12 mouse cellular contexts compared by ENCODE assay signal in the genomic region with DNA sequence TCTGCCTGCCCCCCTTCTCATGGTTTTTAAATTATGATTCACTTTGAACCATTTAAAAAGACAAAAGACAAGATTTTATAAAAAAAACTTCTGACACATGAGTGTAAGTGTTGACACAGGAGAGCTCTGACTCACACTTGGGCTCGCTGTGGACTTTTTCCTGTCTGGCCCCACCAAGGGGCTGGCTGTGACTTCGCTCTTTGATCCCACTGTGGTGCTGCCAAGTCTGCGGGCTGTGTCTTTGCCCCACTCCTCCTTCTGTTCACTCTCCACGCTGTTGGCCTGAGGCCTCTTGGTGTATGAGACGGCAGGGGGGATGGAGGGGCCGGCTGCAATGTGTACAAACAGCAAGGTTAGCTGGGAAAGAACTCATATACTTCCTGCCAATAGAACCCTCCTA. TPM values are rescaled to one million over a fixed set of nuclear protein-coding genes. Genes with fewer than 3 reads are reported as not detected.
A peak's percentile ranks its signal among the peaks of the same experiment; 100 is the strongest.
DNase-seq lines count a peak whose midpoint lies in the region; ATAC-seq and TF ChIP-seq lines count a peak whose summit lies in the region.
"Had no signal": no experiment of that assay in that cellular context is flagged by ENCODE, and none has a peak within 500 bp of the region (broad histone marks: within the 10 kb centered on the region; RNA-seq: fewer than 3 reads in every experiment).

No protein-coding gene starts in this region.

- peaks cover 42% of the 10 kb centered on the region for H3K36me3 ChIP-seq in heart, embryonic 12.5 days
- H3K36me3 ChIP-seq in lung, embryonic 14.5 days (ENCODE audit: insufficient read depth), result peaks cover 38% of the 10 kb centered on the region; the same call in 1 of the 2 replicates
- H3K36me3 ChIP-seq in intestine, embryonic 15.5 days, result no peaks in the 10 kb centered on the region
- H3K36me3 ChIP-seq in midbrain, embryonic 16.5 days (ENCODE audit: control insufficient read depth, insufficient read depth, low read length), result peaks cover 48% of the 10 kb centered on the region

- no peak overlapping the region for H3K4me2 ChIP-seq in heart, embryonic 12.5 days
- H3K4me2 ChIP-seq in lung, embryonic 14.5 days, result no peak overlapping the region
- H3K4me2 ChIP-seq in intestine, embryonic 15.5 days (replicated peaks), result no peak overlapping the region
- H3K4me2 ChIP-seq in midbrain, embryonic 16.5 days (ENCODE audit: low read length), result no peak overlapping the region
- H3K4me2 ChIP-seq: heart, embryonic 13.5 days; midbrain, embryonic 15.5 days had no signal

- no peak overlapping the region for H3K4me3 ChIP-seq in heart, embryonic 12.5 days
- no peak overlapping the region for H3K4me3 ChIP-seq in lung, embryonic 14.5 days (ENCODE audit: low read depth, low read length)
- no peak overlapping the region for H3K4me3 ChIP-seq in intestine, embryonic 15.5 days (replicated peaks)
- no peak overlapping the region for H3K4me3 ChIP-seq in midbrain, embryonic 16.5 days (ENCODE audit: low read depth, low read length)
- H3K4me3 ChIP-seq: heart, embryonic 13.5 days; midbrain, embryonic 15.5 days had no signal

- no peak overlapping the region for H3K9ac ChIP-seq in heart, embryonic 12.5 days
- no peak overlapping the region for H3K9ac ChIP-seq in lung, embryonic 14.5 days
- no peak overlapping the region for H3K9ac ChIP-seq in intestine, embryonic 15.5 days
- no peak overlapping the region for H3K9ac ChIP-seq in midbrain, embryonic 16.5 days (ENCODE audit: low read depth, low read length)
- H3K9ac ChIP-seq: heart, embryonic 13.5 days; midbrain, embryonic 15.5 days had no signal

- 59% methylated on average over 6 of the region's 6 CpGs for WGBS in heart, embryonic 12.5 days
- WGBS in lung, embryonic 14.5 days, result 45% methylated on average over 6 of the region's 6 CpGs
- WGBS in intestine, embryonic 15.5 days, result 66% methylated on average over 6 of the region's 6 CpGs
- WGBS in midbrain, embryonic 16.5 days, result 75% methylated on average over 6 of the region's 6 CpGs

- no peaks in the 10 kb centered on the region for H3K27me3 ChIP-seq in heart, embryonic 12.5 days (replicated peaks)
- no peaks in the 10 kb centered on the region for H3K27me3 ChIP-seq in lung, embryonic 14.5 days (ENCODE audit: insufficient read depth, low read length)
- H3K27me3 ChIP-seq in intestine, embryonic 15.5 days (replicated peaks), result no peaks in the 10 kb centered on the region
- H3K27me3 ChIP-seq in midbrain, embryonic 16.5 days (ENCODE audit: control insufficient read depth, insufficient read depth, low read depth, low read length), result no peaks in the 10 kb centered on the region
- H3K27me3 ChIP-seq: heart, embryonic 13.5 days; midbrain, embryonic 15.5 days had no signal

- no peaks in the 10 kb centered on the region for H3K4me1 ChIP-seq in heart, embryonic 12.5 days (replicated peaks)
- no peaks in the 10 kb centered on the region for H3K4me1 ChIP-seq in lung, embryonic 14.5 days (ENCODE audit: insufficient read depth)
- H3K4me1 ChIP-seq in intestine, embryonic 15.5 days (replicated peaks), result no peaks in the 10 kb centered on the region
- 0 out of 2 replicates have a peak, but pooled peaks cover under 1% of the 10 kb centered on the region for H3K4me1 ChIP-seq in midbrain, embryonic 16.5 days (ENCODE audit: control insufficient read depth, insufficient read depth, low read length)
- H3K4me1 ChIP-seq: heart, embryonic 13.5 days; midbrain, embryonic 15.5 days had no signal

- no peak overlapping the region for H3K27ac ChIP-seq in heart, embryonic 12.5 days (ENCODE audit: poor library complexity, severe bottlenecking)
- H3K27ac ChIP-seq in lung, embryonic 14.5 days (ENCODE audit: low read depth), result no peak overlapping the region
- no peak overlapping the region for H3K27ac ChIP-seq in intestine, embryonic 15.5 days
- no peak overlapping the region for H3K27ac ChIP-seq in midbrain, embryonic 16.5 days (ENCODE audit: low read length)
- H3K27ac ChIP-seq: heart, embryonic 13.5 days; midbrain, embryonic 15.5 days had no signal

- ATAC-seq in heart, embryonic 12.5 days (ENCODE audit: insufficient number of reproducible peaks, low FRiP score), result no peak
- no peak for ATAC-seq in lung, embryonic 14.5 days (ENCODE audit: insufficient read depth)
- ATAC-seq in intestine, embryonic 15.5 days, result peak; percentile 94
- ATAC-seq in midbrain, embryonic 16.5 days, result no peak
- ATAC-seq: midbrain, embryonic 15.5 days had no signal

- peak; percentile 13 to 24 for DNase-seq in heart, postnatal 10 days
- peak; percentile 23 for DNase-seq in lung, embryonic 14.5 days
- no peak for DNase-seq in lung, postnatal 36 days
- DNase-seq in kidney, postnatal 36 days, result peak; percentile 72 to 76
- no peak for DNase-seq in thymus, postnatal 0 days (ENCODE audit: low spot score)
- DNase-seq: cerebellum, adult 11 months; thymus, adult 18-20 months had no signal

- no peak for TF ChIP-seq CTCF in lung, embryonic 14.5 days (IDR thresholded peaks at IDR 0.05; ENCODE audit: low read depth)

- intact Hi-C loops in heart, postnatal 10 days (cut with DNase I), result no loop called here

- no peaks in the 10 kb centered on the region for H3K9me3 ChIP-seq in heart, embryonic 12.5 days (replicated peaks)
- no peaks in the 10 kb centered on the region for H3K9me3 ChIP-seq in lung, embryonic 14.5 days (ENCODE audit: low read depth, low read length)
- no peaks in the 10 kb centered on the region for H3K9me3 ChIP-seq in intestine, embryonic 15.5 days
- H3K9me3 ChIP-seq in midbrain, embryonic 16.5 days (replicated peaks; ENCODE audit: control insufficient read depth, low read length, poor library complexity, severe bottlenecking), result no peaks in the 10 kb centered on the region
- H3K9me3 ChIP-seq: heart, embryonic 13.5 days; midbrain, embryonic 15.5 days had no signal

RNA-seq across cellular contexts. Expression of gene C130074G19Rik, which starts 28.8 kb away (rescaled TPM):
- total RNA-seq in heart, postnatal 10 days (2021), result 10 to 100 TPM; 30.8 to 37.5 TPM
- polyA plus RNA-seq in heart, embryonic 12.5 days (2016; fragmentation: Nextera tagmentation; extraction: Ambion mirVana), result 0.51 and 0.60 TPM in 2 replicates
- 2.5 and 3.0 TPM in 2 replicates for polyA plus RNA-seq in lung, embryonic 14.5 days (2014; fragmentation: Nextera tagmentation; extraction: Ambion mirVana)
- 2.3 and 2.7 TPM in 2 replicates for polyA plus RNA-seq in intestine, embryonic 15.5 days (2015; fragmentation: Nextera tagmentation; extraction: Ambion mirVana)
- polyA plus RNA-seq in midbrain, embryonic 16.5 days (2015; fragmentation: Nextera tagmentation; extraction: Ambion mirVana), result 0.83 and 0.87 TPM in 2 replicates
- polyA plus RNA-seq in thymus, postnatal 0 days (2015; fragmentation: Nextera tagmentation; extraction: Ambion mirVana), result 0.86 and 1.1 TPM in 2 replicates

Comparison
In these comparisons a context has a peak if more than half of its experiments do, and no peak if none do; other contexts are left out.
1. DNase-seq: peak in heart, postnatal 10 days (2 of 2), lung, embryonic 14.5 days (single experiment) and kidney, postnatal 36 days (2 of 2); none in lung, postnatal 36 days (single experiment) and thymus, postnatal 0 days (single experiment).